Mouse (Mus musculus) hindbrain, postnatal 0 days (tissue): ENCODE data around the gene Stac2. TPM values are rescaled to one million over a fixed set of nuclear protein-coding genes. Genes with fewer than 3 reads are reported as not detected.

Source experiments
- ATAC-seq: fragments of 200-750 bp; cut with Nextera tagmentation; 2 replicates; pipeline ENCODE4 v1.8.0; 2017; ENCODE audit warnings: mild to moderate bottlenecking, moderate TSS enrichment, moderate library complexity
- DNase-seq: peaks from one replicate; pipeline ENCODE4 v3.0.0-alpha.2; 2015; ENCODE audit warnings: low spot score
- H3K27ac ChIP-seq: fragments of 300-500 bp; sonication (generic); 2 replicates; pipeline ENCODE4 v1.5.1; 2014; ENCODE audit warnings: mild to moderate bottlenecking
- H3K27me3 ChIP-seq: fragments of 300-500 bp; sonication (generic); 2 replicates; pipeline ENCODE4 v1.6.1; 2014; ENCODE audit warnings: low read length, mixed read lengths; ENCODE audit not compliant: insufficient read depth
- H3K36me3 ChIP-seq: fragments of 300-500 bp; sonication (generic); 2 replicates; pipeline ENCODE4 v1.6.1; 2014; ENCODE audit warnings: low read length, mixed read lengths; ENCODE audit not compliant: insufficient read depth
- H3K4me1 ChIP-seq: fragments of 300-500 bp; sonication (generic); 2 replicates; pipeline ENCODE4 v1.6.1; 2014; ENCODE audit warnings: antibody characterized with exemption, low read length, mixed read lengths; ENCODE audit not compliant: insufficient read depth
- H3K4me2 ChIP-seq: fragments of 300-500 bp; sonication (generic); 2 replicates; pipeline ENCODE4 v1.6.1; 2014; ENCODE audit warnings: low read depth, mild to moderate bottlenecking, low read length, moderate library complexity, mixed read lengths
- H3K4me3 ChIP-seq: fragments of 300-500 bp; sonication (generic); 2 replicates; pipeline ENCODE4 v1.5.1; 2014; ENCODE audit warnings: low read length
- H3K9ac ChIP-seq: fragments of 300-500 bp; sonication (generic); replicated peaks from 2 replicates; pipeline ENCODE4 v1.6.1; 2014; ENCODE audit warnings: mild to moderate bottlenecking, low read length, moderate library complexity, mixed read lengths
- H3K9me3 ChIP-seq: fragments of 300-500 bp; sonication (generic); 2 replicates; pipeline ENCODE4 v1.6.1; 2016; ENCODE audit warnings: low read length, mixed read lengths
- CTCF ChIP-seq: IDR thresholded peaks from 2 replicates; pipeline ENCODE4 v1.5.1; 2016; ENCODE audit warnings: antibody characterized with exemption, control low read depth, low read depth
- WGBS: fragments of 180-500 bp; shearing (Covaris S2); extraction: QIAGEN DNeasy Blood & Tissue Kit; methylation state at CpG from one replicate; pipeline ENCODE4 v1.1.7; 2014; 5-methylcytosine and 5-hydroxymethylcytosine counted together
- polyA plus RNA-seq: library from polyadenylated mRNA; unstranded; fragments of >200 nt; fragmentation: Nextera tagmentation; extraction: Ambion mirVana; gene quantifications from 2 replicates; pipeline ENCODE4 v1.2.1, GENCODE M21; 2015
- total RNA-seq: library from RNA; depleted of rRNA; stranded (reverse); fragments of >200 nt; gene quantifications from 2 replicates; pipeline ENCODE4 v1.2.3, GENCODE M21; 2014

The Stac2 gene
- total and polyA plus RNA-seq, 2 experiments from 2014 or later, result 6.1 to 6.9 TPM

GRCm38 (mm10) chr11:98045596-98045995 is 7.7 kb downstream of the Stac2 start:
- no peaks in the 10 kb centered on the region for H3K4me1 ChIP-seq
- 0 out of 2 replicates have a peak, but pooled peaks have one; percentile 15 for TF ChIP-seq CTCF
- no peaks in the 10 kb centered on the region for H3K36me3 ChIP-seq
- no peak for ATAC-seq
- no peak overlapping the region for H3K9ac ChIP-seq
- H3K4me3 ChIP-seq, result no peak overlapping the region
- no peaks in the 10 kb centered on the region for H3K9me3 ChIP-seq
- 55% methylated on average over 4 of the region's 4 CpGs for WGBS
- no peak overlapping the region for H3K27ac ChIP-seq
- no peaks in the 10 kb centered on the region for H3K27me3 ChIP-seq
- DNase-seq, result no peak
- H3K4me2 ChIP-seq, result no peak overlapping the region

- Histone ChIP-seq H3K9ac (no peak overlapping the region), H3K36me3 (no peaks in the 10 kb centered on the region), H3K27me3 (no peaks in the 10 kb centered on the region), H3K9me3 (no peaks in the 10 kb centered on the region), H3K4me1 (no peaks in the 10 kb centered on the region), H3K27ac (no peak overlapping the region), H3K4me3 (no peak overlapping the region), H3K4me2 (no peak overlapping the region)
- DNase-seq, result no peak
- no peak for ATAC-seq
- WGBS, result 63% methylated on average over 5 of the region's 5 CpGs
- TF ChIP-seq CTCF, result no peak
These were observed 9.2 kb downstream of the Stac2 start for GRCm38 (mm10) chr11:98044074-98044473.

DNA sequence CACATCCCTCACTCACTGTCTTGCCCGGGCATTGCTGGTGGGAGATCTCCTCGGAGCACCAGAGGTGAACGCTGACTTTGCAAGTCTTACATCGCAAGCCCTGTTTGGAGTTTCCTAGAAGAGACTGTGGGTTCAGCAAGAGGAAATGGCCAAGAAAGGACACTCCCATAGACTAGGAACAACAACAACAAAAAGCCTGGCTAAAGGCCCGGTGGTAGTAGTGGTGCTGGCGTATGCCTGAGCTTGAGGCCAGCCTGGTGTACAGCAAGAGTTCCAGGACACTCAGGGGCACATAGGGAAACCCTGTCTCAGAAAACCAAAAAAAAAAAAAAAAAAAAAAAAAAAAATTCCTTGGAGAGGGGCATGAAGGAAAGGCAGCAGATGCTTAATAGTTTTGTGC is 10.5 kb downstream of the Stac2 start:
- DNase-seq (no peak), ATAC-seq (no peak)
- H3K36me3 ChIP-seq, result no peaks in the 10 kb centered on the region
- no peak for TF ChIP-seq CTCF
- H3K9ac ChIP-seq, result no peak overlapping the region
- no peaks in the 10 kb centered on the region for H3K9me3 ChIP-seq
- H3K4me1 ChIP-seq, result no peaks in the 10 kb centered on the region
- WGBS, result 68% methylated on average over 6 of the region's 6 CpGs
- no peak overlapping the region for H3K4me3 ChIP-seq
- no peaks in the 10 kb centered on the region for H3K27me3 ChIP-seq
- no peak overlapping the region for H3K4me2 ChIP-seq
- H3K27ac ChIP-seq, result no peak overlapping the region

DNA sequence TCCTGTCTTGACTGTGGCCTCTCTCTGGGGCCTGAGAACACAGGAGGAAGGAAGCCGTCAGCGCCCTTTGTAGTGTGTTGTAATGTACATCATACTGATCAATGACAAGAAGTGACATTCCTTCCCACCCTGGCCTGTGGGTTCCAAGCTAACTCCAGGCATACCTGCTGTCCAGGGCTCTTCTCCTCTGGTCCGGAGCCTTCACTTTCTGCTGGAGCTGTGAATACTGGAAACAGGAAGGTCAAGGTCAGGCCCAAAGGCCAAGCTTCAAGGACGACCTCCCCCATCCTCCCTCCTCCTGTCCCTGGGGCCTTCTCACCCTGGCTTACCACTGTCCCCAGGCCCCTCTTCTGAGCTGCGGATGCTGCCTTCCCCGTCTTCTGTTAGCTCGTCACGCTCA is 12.3 kb downstream of the Stac2 start:
- Histone ChIP-seq H3K27ac (no peak overlapping the region), H3K9me3 (no peaks in the 10 kb centered on the region), H3K4me3 (no peak overlapping the region), H3K4me2 (no peak overlapping the region), H3K9ac (no peak overlapping the region), H3K4me1 (peaks cover 3% of the 10 kb centered on the region), H3K36me3 (no peaks in the 10 kb centered on the region), H3K27me3 (no peaks in the 10 kb centered on the region)
- TF ChIP-seq CTCF, result no peak
- 75% methylated on average over 8 of the region's 8 CpGs for WGBS
- ATAC-seq (no peak), DNase-seq (no peak)

DNA sequence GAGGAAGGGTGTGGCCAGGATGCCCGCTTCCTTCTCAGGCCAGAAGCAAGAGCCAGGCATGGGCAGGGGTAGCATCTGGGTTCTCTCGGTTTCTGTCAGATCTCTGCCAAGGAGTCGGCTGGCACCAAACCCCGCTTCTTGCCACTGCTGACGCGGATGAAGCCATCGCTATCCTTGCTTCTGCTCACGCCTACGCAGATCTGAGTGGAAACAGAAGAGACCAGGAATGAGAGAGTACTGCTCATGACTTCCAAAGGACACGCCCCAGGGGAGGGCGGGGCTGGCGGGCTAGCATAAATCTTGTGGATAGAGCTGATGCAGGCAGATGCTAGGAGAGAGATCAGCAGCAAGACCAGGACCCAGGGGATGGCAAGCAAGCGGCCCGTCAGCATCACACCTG is 15.4 kb downstream of the Stac2 start:
- no peak for DNase-seq
- TF ChIP-seq CTCF, result no peak
- 53% methylated on average over 14 of the region's 14 CpGs for WGBS
- Histone ChIP-seq H3K27ac (no peak overlapping the region), H3K9ac (no peak overlapping the region), H3K27me3 (no peaks in the 10 kb centered on the region), H3K4me1 (peaks cover 7% of the 10 kb centered on the region), H3K4me3 (no peak overlapping the region), H3K9me3 (no peaks in the 10 kb centered on the region), H3K4me2 (no peak overlapping the region), H3K36me3 (no peaks in the 10 kb centered on the region)
- no peak for ATAC-seq

- Histone ChIP-seq H3K27ac (peak overlapping the region; percentile 51; the same call in 1 of the 2 replicates), H3K4me1 (peaks cover 7% of the 10 kb centered on the region), H3K27me3 (no peaks in the 10 kb centered on the region), H3K4me3 (peak overlapping the region; percentile 37), H3K4me2 (peak overlapping the region; percentile 67), H3K9ac (peak overlapping the region; percentile 51), H3K36me3 (peaks cover 3% of the 10 kb centered on the region; the same call in 1 of the 2 replicates), H3K9me3 (no peaks in the 10 kb centered on the region)
- DNase-seq, result peak; percentile 81
- WGBS, result 1% methylated on average over 27 of the region's 27 CpGs
- TF ChIP-seq CTCF, result peak; percentile 27
- peak; percentile 76 for ATAC-seq
These were observed 17.3 kb downstream of the Stac2 start for GRCm38 (mm10) chr11:98035977-98036377.

GRCm38 (mm10) chr11:98034840-98035239 is 18.4 kb downstream of the Stac2 start:
- Histone ChIP-seq H3K36me3 (peaks cover 10% of the 10 kb centered on the region; the same call in 1 of the 2 replicates), H3K9me3 (no peaks in the 10 kb centered on the region), H3K9ac (no peak overlapping the region), H3K27me3 (no peaks in the 10 kb centered on the region), H3K4me2 (no peak overlapping the region), H3K4me3 (no peak overlapping the region), H3K4me1 (peaks cover 7% of the 10 kb centered on the region), H3K27ac (peak overlapping the region; percentile 49; the same call in 1 of the 2 replicates)
- DNase-seq (peak; percentile 75), ATAC-seq (peak; percentile 56)
- no peak for TF ChIP-seq CTCF
- WGBS, result 15% methylated on average over 4 of the region's 4 CpGs
